Mouse (Mus musculus): ENCODE measurements around the gene Slc25a11. TPM values are rescaled to one million over a fixed set of nuclear protein-coding genes. Genes with fewer than 3 reads are reported as not detected.
A peak's percentile ranks its signal among the peaks of the same experiment; 100 is the strongest.

The Slc25a11 gene
- polyA plus RNA-seq, 1 experiment from 2014 or later: 152 TPM

- Histone ChIP-seq H3K36me3 (peaks cover 50% of the 10 kb centered on the region), H3K27ac (no peak overlapping the region), H3K9ac (no peak overlapping the region), H3K4me2 (replicated peaks) (no peak overlapping the region), H3K4me1 (peaks cover 11% of the 10 kb centered on the region), H3K27me3 (replicated peaks) (no peaks in the 10 kb centered on the region), H3K9me3 (no peaks in the 10 kb centered on the region), H3K4me3 (no peak overlapping the region)
- ATAC-seq (ENCODE audit: low FRiP score, low read depth): no peak
- WGBS: 67% methylated on average over 2 of the region's 2 CpGs
Measured at GRCm38 (mm10) chr11:70678576-70678975, 31.3 kb upstream of the Slc25a11 start.

GRCm38 (mm10) chr11:70678092-70678491 lies 30.8 kb upstream of the Slc25a11 start:
- Histone ChIP-seq H3K4me2 (replicated peaks) (no peak overlapping the region), H3K4me3 (no peak overlapping the region), H3K27me3 (replicated peaks) (no peaks in the 10 kb centered on the region), H3K27ac (no peak overlapping the region), H3K9me3 (no peaks in the 10 kb centered on the region), H3K9ac (no peak overlapping the region), H3K4me1 (peaks cover 11% of the 10 kb centered on the region), H3K36me3 (peaks cover 46% of the 10 kb centered on the region)
- ATAC-seq (ENCODE audit: low FRiP score, low read depth): no peak
- 87% methylated on average over 9 of the region's 9 CpGs for WGBS

- Histone ChIP-seq H3K4me3 (no peak overlapping the region), H3K4me2 (replicated peaks) (no peak overlapping the region), H3K9ac (no peak overlapping the region), H3K36me3 (peaks cover 32% of the 10 kb centered on the region), H3K4me1 (peaks cover 18% of the 10 kb centered on the region), H3K9me3 (no peaks in the 10 kb centered on the region), H3K27ac (no peak overlapping the region), H3K27me3 (replicated peaks) (no peaks in the 10 kb centered on the region)
- WGBS: 78% methylated on average over 11 of the region's 11 CpGs
- no peak for ATAC-seq (ENCODE audit: low FRiP score, low read depth)
Measured at GRCm38 (mm10) chr11:70674501-70674900, 27.2 kb upstream of the Slc25a11 start.

- no peaks in the 10 kb centered on the region for H3K27me3 ChIP-seq (replicated peaks)
- H3K27ac ChIP-seq: no peak overlapping the region
- H3K4me1 ChIP-seq: peaks cover 18% of the 10 kb centered on the region
- no peak overlapping the region for H3K4me2 ChIP-seq (replicated peaks)
- H3K9me3 ChIP-seq: no peaks in the 10 kb centered on the region
- H3K4me3 ChIP-seq: no peak overlapping the region
- WGBS: 64% methylated on average over 6 of the region's 6 CpGs
- no peak overlapping the region for H3K9ac ChIP-seq
- no peak for ATAC-seq (ENCODE audit: low FRiP score, low read depth)
- H3K36me3 ChIP-seq: peaks cover 32% of the 10 kb centered on the region
Measured at GRCm38 (mm10) chr11:70674014-70674413, 26.7 kb upstream of the Slc25a11 start.

- no peak overlapping the region for H3K27ac ChIP-seq
- WGBS: 86% methylated on average over 16 of the region's 16 CpGs
- no peak overlapping the region for H3K4me3 ChIP-seq
- 0 out of 2 replicates have a peak overlapping the region, but pooled peaks have one; percentile 5 for H3K9ac ChIP-seq
- ATAC-seq (ENCODE audit: low FRiP score, low read depth): no peak
- H3K9me3 ChIP-seq: no peaks in the 10 kb centered on the region
- no peaks in the 10 kb centered on the region for H3K27me3 ChIP-seq (replicated peaks)
- peak overlapping the region; percentile 77 for H3K4me2 ChIP-seq (replicated peaks)
- H3K4me1 ChIP-seq: peaks cover 26% of the 10 kb centered on the region
- peaks cover 37% of the 10 kb centered on the region for H3K36me3 ChIP-seq
Measured at GRCm38 (mm10) chr11:70671333-70672047, 24.2 kb upstream of the Slc25a11 start.

- Histone ChIP-seq H3K27me3 (replicated peaks) (no peaks in the 10 kb centered on the region), H3K27ac (peak overlapping the region; percentile 89; the same call in 1 of the 2 replicates), H3K9me3 (no peaks in the 10 kb centered on the region), H3K4me3 (peak overlapping the region; percentile 57), H3K9ac (peak overlapping the region; percentile 76), H3K4me1 (peaks cover 26% of the 10 kb centered on the region), H3K36me3 (peaks cover 32% of the 10 kb centered on the region), H3K4me2 (replicated peaks) (peak overlapping the region; percentile 77)
- no peak for ATAC-seq (ENCODE audit: low FRiP score, low read depth)
- 51% methylated on average over 14 of the region's 14 CpGs for WGBS
Measured at GRCm38 (mm10) chr11:70670483-70670882, 23.2 kb upstream of the Slc25a11 start.

GRCm38 (mm10) chr11:70669582-70670345 lies 22.5 kb upstream of the Slc25a11 start:
- peaks cover 26% of the 10 kb centered on the region for H3K4me1 ChIP-seq
- H3K27ac ChIP-seq: peak overlapping the region; percentile 89
- under 1% methylated on average over 31 of the region's 31 CpGs for WGBS
- peaks cover 32% of the 10 kb centered on the region for H3K36me3 ChIP-seq
- peak overlapping the region; percentile 76 for H3K9ac ChIP-seq
- H3K27me3 ChIP-seq (replicated peaks): no peaks in the 10 kb centered on the region
- H3K4me2 ChIP-seq (replicated peaks): peak overlapping the region; percentile 77
- no peaks in the 10 kb centered on the region for H3K9me3 ChIP-seq
- ATAC-seq (ENCODE audit: low FRiP score, low read depth): peak; percentile 42
- H3K4me3 ChIP-seq: peak overlapping the region; percentile 57

- peaks cover 37% of the 10 kb centered on the region for H3K36me3 ChIP-seq
Measured at GRCm38 (mm10) chr11:70668771-70669505, 21.7 kb upstream of the Slc25a11 start, which contains the start of gene Spag7. Gene Spag7, minus strand, starts transcription at chr11:70669416.

GRCm38 (mm10) chr11:70668335-70668770 lies 21.1 kb upstream of the Slc25a11 start:
- H3K4me2 ChIP-seq (replicated peaks): peak overlapping the region; percentile 77
- H3K4me1 ChIP-seq: peaks cover 26% of the 10 kb centered on the region
- peak overlapping the region; percentile 56 for H3K9ac ChIP-seq
- H3K27me3 ChIP-seq (replicated peaks): no peaks in the 10 kb centered on the region
- H3K9me3 ChIP-seq: no peaks in the 10 kb centered on the region
- peaks cover 43% of the 10 kb centered on the region for H3K36me3 ChIP-seq
- H3K27ac ChIP-seq: peak overlapping the region; percentile 38; the same call in 1 of the 2 replicates
- ATAC-seq (ENCODE audit: low FRiP score, low read depth): peak; percentile 41; the same call in 1 of the 2 replicates
- under 1% methylated on average over 15 of the region's 15 CpGs for WGBS
- peak overlapping the region; percentile 57 for H3K4me3 ChIP-seq

More at GRCm38 (mm10) chr11:70668771-70669505, 21.7 kb upstream of the Slc25a11 start, which contains the start of gene Spag7:
- Histone ChIP-seq H3K9me3 (no peaks in the 10 kb centered on the region), H3K27ac (peak within 1 kb of the TSS; percentile 89), H3K4me1 (peaks cover 26% of the 10 kb centered on the region), H3K4me2 (replicated peaks) (peak within 1 kb of the TSS; percentile 77), H3K27me3 (replicated peaks) (no peaks in the 10 kb centered on the region), H3K9ac (peak within 1 kb of the TSS; percentile 76), H3K4me3 (peak within 1 kb of the TSS; percentile 57)
- ATAC-seq (ENCODE audit: low FRiP score, low read depth): peak; percentile 96
- under 1% methylated on average over 44 of the region's 44 CpGs for WGBS

- H3K27me3 ChIP-seq (replicated peaks): no peaks in the 10 kb centered on the region
- H3K4me3 ChIP-seq: peak overlapping the region; percentile 57
- ATAC-seq (ENCODE audit: low FRiP score, low read depth): no peak
- WGBS: 78% methylated on average over 14 of the region's 14 CpGs
- no peak overlapping the region for H3K27ac ChIP-seq
- H3K36me3 ChIP-seq: peaks cover 48% of the 10 kb centered on the region
- H3K4me1 ChIP-seq: peaks cover 26% of the 10 kb centered on the region
- H3K4me2 ChIP-seq (replicated peaks): peak overlapping the region; percentile 77
- no peaks in the 10 kb centered on the region for H3K9me3 ChIP-seq
- peak overlapping the region; percentile 56; the same call in 1 of the 2 replicates for H3K9ac ChIP-seq
Measured at GRCm38 (mm10) chr11:70667271-70668150, 20.2 kb upstream of the Slc25a11 start.

- no peak overlapping the region for H3K4me2 ChIP-seq (replicated peaks)
- no peak overlapping the region for H3K27ac ChIP-seq
- H3K4me3 ChIP-seq: no peak overlapping the region
- 93% methylated on average over 8 of the region's 8 CpGs for WGBS
- peaks cover 53% of the 10 kb centered on the region for H3K36me3 ChIP-seq
- no peaks in the 10 kb centered on the region for H3K9me3 ChIP-seq
- no peak overlapping the region for H3K9ac ChIP-seq
- peaks cover 25% of the 10 kb centered on the region for H3K4me1 ChIP-seq
- no peaks in the 10 kb centered on the region for H3K27me3 ChIP-seq (replicated peaks)
- no peak for ATAC-seq (ENCODE audit: low FRiP score, low read depth)
Measured at GRCm38 (mm10) chr11:70666687-70667086, 19.4 kb upstream of the Slc25a11 start.

Measured in neural tube, embryonic 12.5 days (tissue).